Mouse (Mus musculus): ENCODE results near the gene Vapa. TPM values are rescaled to one million over a fixed set of nuclear protein-coding genes. Genes with fewer than 3 reads are reported as not detected.
A peak's percentile ranks its signal among the peaks of the same experiment; 100 is the strongest.

Gene Vapa
- polyA plus RNA-seq, 1 experiment from 2014 or later, result 292 TPM

DNA sequence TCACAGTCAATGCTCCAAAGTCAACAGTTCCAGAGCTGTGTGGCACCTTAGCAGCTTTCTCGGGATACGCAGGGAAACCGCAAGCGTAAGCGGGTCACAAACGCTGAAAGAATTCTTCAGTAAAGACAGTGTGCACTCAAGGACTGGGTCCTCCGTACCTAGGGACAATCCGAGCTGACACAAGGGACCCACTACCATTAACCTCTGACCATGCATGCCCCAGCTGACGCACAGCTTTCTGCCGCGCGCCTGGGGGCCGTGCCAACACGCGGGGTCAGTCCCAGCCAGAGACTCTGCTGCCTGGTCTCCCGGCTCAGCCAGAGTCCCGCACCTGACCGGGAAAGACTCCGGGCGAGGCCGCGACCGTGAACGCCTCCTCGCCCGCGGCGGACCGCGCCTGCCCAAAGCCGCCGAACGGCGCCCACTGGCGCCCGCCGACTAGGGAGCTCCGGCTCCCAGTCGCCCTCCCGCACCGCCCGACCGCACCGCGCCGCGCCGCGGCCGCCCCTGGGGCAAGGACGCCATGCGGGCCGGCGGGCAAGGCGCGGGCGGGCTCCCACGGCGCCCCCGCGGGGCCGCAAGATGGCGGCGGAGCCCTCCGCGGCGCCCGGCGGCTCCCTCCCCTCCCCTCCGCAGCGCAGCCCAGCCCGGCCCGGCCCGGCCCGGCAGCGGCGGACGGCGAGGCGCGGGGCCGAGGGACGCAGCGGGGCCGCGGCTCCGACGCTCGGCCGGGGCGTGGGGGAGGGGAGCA is 789 bp downstream of the Vapa start:
- Histone ChIP-seq H3K4me1 (replicated peaks; ENCODE audit: control insufficient read depth, insufficient read depth, low read length) (peaks cover 40% of the 10 kb centered on the region), H3K27ac (peak overlapping the region; percentile 100), H3K36me3 (replicated peaks; ENCODE audit: control insufficient read depth, insufficient read depth) (no peaks in the 10 kb centered on the region), H3K4me3 (replicated peaks; ENCODE audit: low read length) (peak overlapping the region; percentile 98), H3K9me3 (ENCODE audit: control insufficient read depth, low read length) (no peaks in the 10 kb centered on the region), H3K27me3 (ENCODE audit: control insufficient read depth, insufficient read depth, low read length) (no peaks in the 10 kb centered on the region), H3K4me2 (replicated peaks) (peak overlapping the region; percentile 60), H3K9ac (peak overlapping the region; percentile 98)
- under 1% methylated on average over 70 of the region's 91 CpGs for WGBS
- ATAC-seq (ENCODE audit: low FRiP score) (peak; percentile 22), DNase-seq (ENCODE audit: low spot score) (no peak)

DNA sequence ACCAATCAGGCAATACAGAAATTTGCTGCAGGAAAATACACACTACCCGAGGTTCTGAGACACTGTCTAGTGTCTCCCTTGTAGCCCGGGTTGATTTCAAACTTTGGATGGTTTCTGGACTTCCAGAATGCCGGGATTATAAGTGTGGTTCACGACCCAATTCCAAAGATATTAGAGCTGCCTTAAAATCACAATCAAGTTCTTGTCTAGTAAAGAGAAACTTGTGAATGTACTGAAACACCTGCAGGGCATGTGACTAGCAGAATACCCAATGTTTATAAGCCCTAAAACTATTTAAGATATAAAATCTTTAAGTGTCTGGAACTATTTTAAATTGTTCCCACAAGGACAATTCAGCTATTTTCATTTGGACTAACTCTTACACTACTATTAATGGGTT is 1.6 kb downstream of the Vapa start:
- no peaks in the 10 kb centered on the region for H3K27me3 ChIP-seq (ENCODE audit: control insufficient read depth, insufficient read depth, low read length)
- WGBS, result 13% methylated on average over 4 of the region's 4 CpGs
- H3K4me3 ChIP-seq (replicated peaks; ENCODE audit: low read length), result peak overlapping the region; percentile 98
- H3K36me3 ChIP-seq (replicated peaks; ENCODE audit: control insufficient read depth, insufficient read depth), result no peaks in the 10 kb centered on the region
- peak overlapping the region; percentile 60 for H3K4me2 ChIP-seq (replicated peaks)
- peak overlapping the region; percentile 98 for H3K9ac ChIP-seq
- no peaks in the 10 kb centered on the region for H3K9me3 ChIP-seq (ENCODE audit: control insufficient read depth, low read length)
- H3K27ac ChIP-seq, result no peak overlapping the region
- ATAC-seq (ENCODE audit: low FRiP score), result no peak
- DNase-seq (ENCODE audit: low spot score), result no peak
- peaks cover 41% of the 10 kb centered on the region for H3K4me1 ChIP-seq (replicated peaks; ENCODE audit: control insufficient read depth, insufficient read depth, low read length)

DNA sequence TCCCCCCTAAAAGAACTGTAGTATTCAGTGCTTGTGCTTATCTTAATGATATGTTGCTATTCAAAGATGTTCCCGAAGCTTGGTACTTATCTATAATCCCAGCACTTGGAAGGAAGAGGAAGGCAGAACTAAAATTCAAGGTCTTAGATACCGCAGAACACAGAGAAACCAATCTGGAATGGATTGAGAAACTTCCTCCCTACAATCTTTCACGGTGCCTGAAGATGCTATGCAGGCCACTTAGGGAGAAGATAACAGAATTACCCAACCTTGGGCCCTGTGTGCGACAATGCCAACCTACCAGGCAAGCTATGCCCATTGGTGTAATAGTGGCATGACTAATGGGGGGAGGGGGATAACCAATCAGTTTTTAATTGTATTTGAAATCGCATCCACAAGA is 4.6 kb downstream of the Vapa start:
- 83% methylated on average over 5 of the region's 5 CpGs for WGBS
- Histone ChIP-seq H3K4me3 (replicated peaks; ENCODE audit: low read length) (no peak overlapping the region), H3K4me2 (replicated peaks) (no peak overlapping the region), H3K36me3 (replicated peaks; ENCODE audit: control insufficient read depth, insufficient read depth) (no peaks in the 10 kb centered on the region), H3K27me3 (ENCODE audit: control insufficient read depth, insufficient read depth, low read length) (no peaks in the 10 kb centered on the region), H3K9ac (no peak overlapping the region), H3K4me1 (replicated peaks; ENCODE audit: control insufficient read depth, insufficient read depth, low read length) (peaks cover 41% of the 10 kb centered on the region), H3K27ac (no peak overlapping the region), H3K9me3 (ENCODE audit: control insufficient read depth, low read length) (no peaks in the 10 kb centered on the region)
- DNase-seq (ENCODE audit: low spot score) (no peak), ATAC-seq (ENCODE audit: low FRiP score) (no peak)

DNA sequence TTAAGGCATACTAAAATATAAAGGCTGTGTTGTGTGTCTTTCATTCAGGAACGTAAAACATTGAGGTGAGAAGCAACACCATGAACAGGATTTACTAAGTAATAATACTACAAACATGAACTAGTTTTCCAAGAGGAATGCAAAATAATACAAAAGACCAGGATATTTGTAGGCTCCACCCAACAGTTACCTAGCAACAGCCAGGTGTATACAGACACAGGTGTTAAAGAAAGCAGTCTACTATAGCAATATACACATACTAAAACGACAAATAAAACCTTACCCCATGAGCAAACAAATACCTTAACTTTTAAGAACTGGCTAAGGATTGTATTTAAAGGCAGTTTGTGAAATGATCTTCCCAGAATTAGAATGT is 5.1 kb downstream of the Vapa start:
- DNase-seq (ENCODE audit: low spot score), result no peak
- Histone ChIP-seq H3K36me3 (replicated peaks; ENCODE audit: control insufficient read depth, insufficient read depth) (no peaks in the 10 kb centered on the region), H3K4me3 (replicated peaks; ENCODE audit: low read length) (no peak overlapping the region), H3K27me3 (ENCODE audit: control insufficient read depth, insufficient read depth, low read length) (no peaks in the 10 kb centered on the region), H3K4me1 (replicated peaks; ENCODE audit: control insufficient read depth, insufficient read depth, low read length) (peaks cover 41% of the 10 kb centered on the region), H3K9me3 (ENCODE audit: control insufficient read depth, low read length) (no peaks in the 10 kb centered on the region), H3K9ac (no peak overlapping the region), H3K27ac (no peak overlapping the region), H3K4me2 (replicated peaks) (no peak overlapping the region)
- 84% methylated on average over 2 of the region's 2 CpGs for WGBS
- no peak for ATAC-seq (ENCODE audit: low FRiP score)

DNA sequence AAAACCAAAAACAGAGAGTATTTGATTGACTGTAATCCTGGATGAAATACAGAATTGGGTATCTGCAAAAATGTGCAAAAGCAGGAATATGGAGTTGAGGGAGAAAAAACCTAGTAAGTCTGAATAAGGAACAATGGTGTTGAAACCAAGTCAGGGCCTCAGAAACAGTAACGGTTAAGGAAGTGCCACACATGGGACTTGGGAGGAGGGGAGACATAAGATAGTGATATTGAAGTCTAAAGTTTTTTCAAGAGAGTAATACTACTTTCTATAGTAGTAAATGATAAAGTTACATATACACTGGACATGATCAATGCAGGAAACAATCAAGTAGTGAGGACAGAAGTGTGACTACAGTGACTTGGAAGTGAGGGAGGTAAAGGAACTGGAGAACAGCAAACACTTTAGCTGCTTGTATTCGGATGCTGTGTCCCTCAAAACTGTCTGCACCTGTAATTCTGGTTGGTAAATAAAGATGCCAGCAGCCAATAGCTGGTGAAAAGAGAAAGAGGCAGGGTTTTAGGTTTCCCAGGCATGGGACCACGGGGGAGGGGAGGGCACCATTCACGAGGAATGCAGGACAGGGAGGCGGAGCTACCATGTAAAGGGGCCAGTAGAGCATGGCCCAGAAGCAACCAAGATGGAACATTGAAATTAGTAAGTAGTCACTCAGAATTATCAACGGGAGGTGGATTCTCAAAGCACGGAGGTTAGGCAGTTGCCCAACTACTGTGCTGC is 5.6 kb downstream of the Vapa start:
- no peaks in the 10 kb centered on the region for H3K27me3 ChIP-seq (ENCODE audit: control insufficient read depth, insufficient read depth, low read length)
- no peak for ATAC-seq (ENCODE audit: low FRiP score)
- no peaks in the 10 kb centered on the region for H3K36me3 ChIP-seq (replicated peaks; ENCODE audit: control insufficient read depth, insufficient read depth)
- WGBS, result 46% methylated on average over 7 of the region's 7 CpGs
- no peak overlapping the region for H3K27ac ChIP-seq
- peaks cover 41% of the 10 kb centered on the region for H3K4me1 ChIP-seq (replicated peaks; ENCODE audit: control insufficient read depth, insufficient read depth, low read length)
- no peaks in the 10 kb centered on the region for H3K9me3 ChIP-seq (ENCODE audit: control insufficient read depth, low read length)
- no peak overlapping the region for H3K9ac ChIP-seq
- no peak for DNase-seq (ENCODE audit: low spot score)
- H3K4me2 ChIP-seq (replicated peaks), result no peak overlapping the region
- H3K4me3 ChIP-seq (replicated peaks; ENCODE audit: low read length), result no peak overlapping the region

DNA sequence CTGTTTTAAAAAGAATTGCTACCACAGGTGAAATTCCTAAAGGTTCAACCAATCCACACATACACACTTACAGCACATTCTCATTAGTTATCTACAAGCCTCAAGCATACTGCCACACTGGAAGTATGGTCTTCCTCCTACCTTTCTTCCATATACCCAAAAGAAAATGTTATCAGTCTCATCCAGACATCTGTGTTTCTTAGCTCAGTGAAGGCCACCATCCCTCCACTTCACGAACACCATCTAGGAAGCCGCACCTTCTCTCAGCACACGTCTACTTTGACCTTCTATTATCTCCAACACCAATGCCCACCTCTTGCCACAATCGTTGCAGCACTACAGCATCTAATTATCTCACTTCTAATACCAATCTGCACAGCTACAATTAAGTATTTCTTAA is 7.3 kb downstream of the Vapa start:
- H3K4me1 ChIP-seq (replicated peaks; ENCODE audit: control insufficient read depth, insufficient read depth, low read length), result peaks cover 36% of the 10 kb centered on the region
- 79% methylated on average over 4 of the region's 4 CpGs for WGBS
- no peak for ATAC-seq (ENCODE audit: low FRiP score)

DNA sequence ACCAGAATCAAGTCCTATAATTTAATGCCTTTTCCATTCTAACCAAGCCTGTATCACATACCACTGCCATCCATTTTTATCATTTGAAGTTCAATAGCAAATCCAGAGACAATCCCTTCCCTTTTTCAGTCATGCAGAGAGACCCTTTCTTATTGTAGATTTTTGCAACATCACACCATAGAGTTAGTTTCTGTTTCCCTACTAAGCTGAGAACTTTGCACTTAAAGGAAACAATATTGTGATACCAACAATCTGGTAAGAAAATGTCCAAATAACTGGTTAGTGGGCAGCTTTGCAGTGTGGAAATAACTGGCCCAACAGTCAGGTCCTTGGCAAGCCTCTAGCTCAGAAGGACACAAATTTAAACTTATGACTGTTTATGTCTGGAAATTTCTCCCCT is 8.5 kb downstream of the Vapa start:
- Histone ChIP-seq H3K4me3 (replicated peaks; ENCODE audit: low read length) (no peak overlapping the region), H3K9me3 (ENCODE audit: control insufficient read depth, low read length) (no peaks in the 10 kb centered on the region), H3K27ac (no peak overlapping the region), H3K27me3 (ENCODE audit: control insufficient read depth, insufficient read depth, low read length) (no peaks in the 10 kb centered on the region), H3K9ac (no peak overlapping the region), H3K4me1 (replicated peaks; ENCODE audit: control insufficient read depth, insufficient read depth, low read length) (peaks cover 39% of the 10 kb centered on the region), H3K36me3 (replicated peaks; ENCODE audit: control insufficient read depth, insufficient read depth) (no peaks in the 10 kb centered on the region), H3K4me2 (replicated peaks) (no peak overlapping the region)
- DNase-seq (ENCODE audit: low spot score), result no peak
- ATAC-seq (ENCODE audit: low FRiP score), result no peak

More for the DNA sequence above, 7.3 kb downstream of the Vapa start:
- H3K4me2 ChIP-seq (replicated peaks), result no peak overlapping the region
- H3K36me3 ChIP-seq (replicated peaks; ENCODE audit: control insufficient read depth, insufficient read depth), result no peaks in the 10 kb centered on the region
- no peak overlapping the region for H3K9ac ChIP-seq
- no peak overlapping the region for H3K27ac ChIP-seq
- no peak overlapping the region for H3K4me3 ChIP-seq (replicated peaks; ENCODE audit: low read length)
- H3K27me3 ChIP-seq (ENCODE audit: control insufficient read depth, insufficient read depth, low read length), result no peaks in the 10 kb centered on the region
- no peaks in the 10 kb centered on the region for H3K9me3 ChIP-seq (ENCODE audit: control insufficient read depth, low read length)
- DNase-seq (ENCODE audit: low spot score), result no peak

DNA sequence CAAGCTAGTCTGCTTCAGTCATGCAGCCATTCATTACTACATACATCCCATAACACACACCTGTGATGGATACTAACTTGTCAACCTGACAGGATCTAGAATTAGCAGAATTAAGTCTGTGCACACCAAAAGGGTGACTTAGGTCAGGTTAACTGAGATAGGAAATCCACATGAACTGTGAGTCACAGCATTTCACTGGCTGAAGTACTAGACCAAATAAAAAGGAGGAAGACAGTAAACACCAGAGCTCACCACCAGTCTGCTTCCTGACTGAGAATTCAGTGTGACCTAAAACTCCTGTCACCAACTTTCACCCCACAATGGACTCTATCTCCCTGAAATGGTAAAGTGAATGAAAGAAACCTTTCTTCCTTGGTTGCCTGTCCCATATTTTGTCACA is 9.0 kb downstream of the Vapa start:
- no peaks in the 10 kb centered on the region for H3K27me3 ChIP-seq (ENCODE audit: control insufficient read depth, insufficient read depth, low read length)
- no peak for ATAC-seq (ENCODE audit: low FRiP score)
- DNase-seq (ENCODE audit: low spot score), result no peak
- H3K4me3 ChIP-seq (replicated peaks; ENCODE audit: low read length), result no peak overlapping the region
- H3K36me3 ChIP-seq (replicated peaks; ENCODE audit: control insufficient read depth, insufficient read depth), result no peaks in the 10 kb centered on the region
- no peak overlapping the region for H3K9ac ChIP-seq
- H3K4me1 ChIP-seq (replicated peaks; ENCODE audit: control insufficient read depth, insufficient read depth, low read length), result peaks cover 33% of the 10 kb centered on the region
- H3K9me3 ChIP-seq (ENCODE audit: control insufficient read depth, low read length), result no peaks in the 10 kb centered on the region
- no peak overlapping the region for H3K27ac ChIP-seq
- no peak overlapping the region for H3K4me2 ChIP-seq (replicated peaks)

DNA sequence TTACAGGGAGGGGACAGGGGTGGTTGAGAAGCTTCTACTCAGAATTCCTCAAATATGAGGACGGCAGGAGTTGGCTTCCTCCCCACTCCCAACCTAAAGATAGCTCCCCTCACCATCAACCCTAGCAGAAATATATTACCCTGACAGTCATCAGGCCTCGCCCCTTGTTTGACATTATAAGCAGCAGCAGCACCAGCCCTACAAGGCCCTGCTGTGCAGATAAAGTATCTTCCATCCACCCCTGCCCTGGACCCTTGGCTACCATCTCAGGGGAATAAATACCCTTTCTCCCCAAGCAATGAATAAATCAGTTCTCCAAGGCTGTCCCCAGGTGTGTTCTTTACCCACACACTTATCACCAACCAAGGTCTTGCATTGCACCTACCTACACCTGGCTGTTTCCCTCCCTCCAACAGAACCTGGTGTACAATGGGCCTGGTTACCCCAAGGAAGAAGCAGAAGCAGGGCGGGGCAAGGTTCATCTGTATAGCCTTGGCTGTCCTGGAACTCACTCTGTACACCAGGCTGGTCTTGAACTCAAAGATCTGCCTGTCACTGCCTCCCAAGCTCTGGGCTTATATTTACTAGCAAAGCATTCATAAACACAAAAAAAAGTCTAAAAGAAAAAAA is 15.4 kb downstream of the Vapa start:
- 85% methylated on average over 3 of the region's 3 CpGs for WGBS
- Histone ChIP-seq H3K9me3 (ENCODE audit: control insufficient read depth, low read length) (no peaks in the 10 kb centered on the region), H3K27me3 (ENCODE audit: control insufficient read depth, insufficient read depth, low read length) (no peaks in the 10 kb centered on the region), H3K36me3 (replicated peaks; ENCODE audit: control insufficient read depth, insufficient read depth) (peaks cover 2% of the 10 kb centered on the region), H3K4me3 (replicated peaks; ENCODE audit: low read length) (no peak overlapping the region), H3K4me2 (replicated peaks) (no peak overlapping the region), H3K9ac (no peak overlapping the region), H3K4me1 (replicated peaks; ENCODE audit: control insufficient read depth, insufficient read depth, low read length) (peaks cover 23% of the 10 kb centered on the region; the same call in 1 of the 2 replicates), H3K27ac (no peak overlapping the region)
- ATAC-seq (ENCODE audit: low FRiP score) (no peak), DNase-seq (ENCODE audit: low spot score) (no peak)

All from hindbrain, embryonic 14.5 days (tissue).